Mouse (Mus musculus) megakaryocyte, embryonic 14.5 days (primary cell): ENCODE measurements at regions not wholly inside any gene's neighbourhood (a gene's known extent, or its start where the extent isn't known, plus 50 kb on each side); places are given as distances from the start of the nearest gene placed in this dataset.

ENCODE experiments used
- FLI1 ChIP-seq: IDR thresholded peaks from 2 replicates; pipeline ENCODE4 v1.6.1; 2012; ENCODE audit warnings: low read length, inconsistent platforms, mixed read lengths
- GATA1 ChIP-seq: IDR thresholded peaks from 3 replicates; pipeline ENCODE4 v1.6.1; 2012; ENCODE audit warnings: mixed read lengths, low read length, inconsistent platforms, borderline replicate concordance

GRCm38 (mm10) chr14:98477416-98477815 lies 307.9 kb upstream of the Dach1 start:
- no peak for TF ChIP-seq GATA1
- TF ChIP-seq FLI1, result no peak
